Mouse (Mus musculus): Measurements from ENCODE around the gene Slit3.

Slit3 gene

GRCm38 (mm10) chr11:35393815-35394214, 272.8 kb downstream of the Slit3 start:
- DNase-seq (ENCODE audit: low read depth, low spot score) = no peak

- no peak for DNase-seq (ENCODE audit: low read depth, low spot score)
These were observed 274.4 kb downstream of the Slit3 start for GRCm38 (mm10) chr11:35395376-35395775.

- DNase-seq (ENCODE audit: low read depth, low spot score) = no peak
These were observed 277.3 kb downstream of the Slit3 start for GRCm38 (mm10) chr11:35398353-35398752.

- DNase-seq (ENCODE audit: low read depth, low spot score) = no peak
These were observed 282.5 kb downstream of the Slit3 start for GRCm38 (mm10) chr11:35403516-35403915.

- DNase-seq (ENCODE audit: low read depth, low spot score) = no peak
These were observed 285.0 kb downstream of the Slit3 start for GRCm38 (mm10) chr11:35406045-35406444.

- DNase-seq (ENCODE audit: low read depth, low spot score) = no peak
These were observed 285.5 kb downstream of the Slit3 start for GRCm38 (mm10) chr11:35406522-35406921.

- peak; percentile 92 for DNase-seq (ENCODE audit: low read depth, low spot score)
These were observed 286.5 kb downstream of the Slit3 start for GRCm38 (mm10) chr11:35407341-35408154.

- DNase-seq (ENCODE audit: low read depth, low spot score) = no peak
These were observed 289.4 kb downstream of the Slit3 start for GRCm38 (mm10) chr11:35410431-35410830.

GRCm38 (mm10) chr11:35415768-35416401, 294.9 kb downstream of the Slit3 start:
- DNase-seq (ENCODE audit: low read depth, low spot score) = peak; percentile 60

- DNase-seq (ENCODE audit: low read depth, low spot score) = no peak
These were observed 295.5 kb downstream of the Slit3 start for GRCm38 (mm10) chr11:35416402-35417093.

- peak; percentile 45 for DNase-seq (ENCODE audit: low read depth, low spot score)
These were observed 297.0 kb downstream of the Slit3 start for GRCm38 (mm10) chr11:35417911-35418552.

GRCm38 (mm10) chr11:35419013-35419412, 298.0 kb downstream of the Slit3 start:
- DNase-seq (ENCODE audit: low read depth, low spot score) = no peak

GRCm38 (mm10) chr11:35421728-35422127, 300.7 kb downstream of the Slit3 start:
- DNase-seq (ENCODE audit: low read depth, low spot score) = no peak

GRCm38 (mm10) chr11:35428036-35428435, 307.0 kb downstream of the Slit3 start:
- no peak for DNase-seq (ENCODE audit: low read depth, low spot score)

GRCm38 (mm10) chr11:35431130-35431529, 310.1 kb downstream of the Slit3 start:
- no peak for DNase-seq (ENCODE audit: low read depth, low spot score)

- no peak for DNase-seq (ENCODE audit: low read depth, low spot score)
These were observed 316.5 kb downstream of the Slit3 start for GRCm38 (mm10) chr11:35437510-35437909.

- no peak for DNase-seq (ENCODE audit: low read depth, low spot score)
These were observed 319.2 kb downstream of the Slit3 start for GRCm38 (mm10) chr11:35440186-35440585.

GRCm38 (mm10) chr11:35444489-35445100, 323.6 kb downstream of the Slit3 start:
- peak; percentile 40 for DNase-seq (ENCODE audit: low read depth, low spot score)

GRCm38 (mm10) chr11:35447951-35448350, 326.9 kb downstream of the Slit3 start:
- no peak for DNase-seq (ENCODE audit: low read depth, low spot score)

GRCm38 (mm10) chr11:35449199-35449598, 328.2 kb downstream of the Slit3 start:
- no peak for DNase-seq (ENCODE audit: low read depth, low spot score)

GRCm38 (mm10) chr11:35451636-35452035, 330.6 kb downstream of the Slit3 start:
- peak; percentile 75 for DNase-seq (ENCODE audit: low read depth, low spot score)

Data from R1 (cell line).